Mouse (Mus musculus): ENCODE data around the gene Alk.
"Not testable (repeated sequence)": the region's sequence is repeated elsewhere in the genome, so short reads cannot be mapped to it uniquely, and the experiment has no call there.

Alk gene

GRCm38 (mm10) chr17:72526356-72526755 is 78.1 kb downstream of the Alk start:
- DNase-seq: no peak

- DNase-seq: no peak
Measured at GRCm38 (mm10) chr17:72524839-72525238, 79.6 kb downstream of the Alk start.

DNA sequence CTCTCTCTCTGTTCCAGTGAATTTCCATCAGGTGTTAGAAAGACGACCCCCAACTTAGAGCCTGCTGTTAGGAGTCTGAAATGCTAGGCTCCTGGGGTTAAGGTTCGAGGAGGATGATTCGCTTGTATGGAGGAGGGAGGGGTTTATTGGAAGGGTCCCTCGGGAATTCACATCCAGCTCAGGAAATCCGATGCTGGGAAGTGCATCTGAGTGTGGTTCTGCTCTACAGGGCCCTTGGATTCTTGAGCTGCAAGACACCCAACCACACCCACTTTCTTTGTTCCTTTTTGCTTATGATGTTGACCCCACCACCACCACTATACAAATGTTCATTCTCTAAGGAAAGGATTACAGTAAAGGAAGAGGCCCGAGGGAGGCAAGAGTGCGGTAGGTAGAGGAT is 81.4 kb downstream of the Alk start:
- no peak for DNase-seq

DNA sequence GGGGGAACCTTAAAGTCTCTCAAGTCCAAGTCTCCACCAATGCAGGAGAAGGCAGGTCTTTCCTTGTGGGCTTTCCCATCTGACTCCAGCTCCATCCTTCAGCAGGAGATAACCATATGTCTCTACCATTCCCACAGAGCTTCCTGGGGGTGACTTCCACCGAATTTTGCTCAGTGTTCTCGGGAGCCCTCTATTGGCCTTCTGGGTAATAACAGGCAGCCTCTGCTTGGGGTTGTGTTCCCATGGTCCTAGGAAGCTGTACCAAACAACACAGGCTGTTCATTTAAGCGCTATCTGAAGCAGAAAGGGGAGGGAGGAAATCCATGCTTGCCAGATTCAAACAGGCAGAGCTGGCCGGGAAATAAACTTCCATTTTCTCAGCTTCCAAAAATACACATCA is 82.0 kb downstream of the Alk start:
- DNase-seq: peak; percentile 72

DNA sequence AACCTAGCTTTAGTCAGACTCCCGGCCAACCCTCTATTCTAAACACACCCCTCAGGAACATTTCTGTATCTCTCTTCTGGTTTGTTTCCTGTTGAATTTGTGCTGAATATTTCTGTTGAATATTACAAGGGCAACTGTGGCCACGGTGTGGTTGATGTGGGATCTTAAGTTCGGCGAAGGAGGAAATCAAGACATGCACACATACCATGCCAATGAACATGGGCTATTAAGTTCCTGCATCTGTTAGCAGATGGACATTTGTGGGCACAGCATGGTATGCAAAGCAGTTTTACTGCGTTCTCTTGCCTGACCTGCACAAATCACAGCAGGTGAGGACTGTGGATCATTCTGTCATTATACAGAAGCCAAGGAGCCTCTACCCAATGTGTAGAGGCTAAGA is 83.1 kb downstream of the Alk start:
- DNase-seq: no peak

DNA sequence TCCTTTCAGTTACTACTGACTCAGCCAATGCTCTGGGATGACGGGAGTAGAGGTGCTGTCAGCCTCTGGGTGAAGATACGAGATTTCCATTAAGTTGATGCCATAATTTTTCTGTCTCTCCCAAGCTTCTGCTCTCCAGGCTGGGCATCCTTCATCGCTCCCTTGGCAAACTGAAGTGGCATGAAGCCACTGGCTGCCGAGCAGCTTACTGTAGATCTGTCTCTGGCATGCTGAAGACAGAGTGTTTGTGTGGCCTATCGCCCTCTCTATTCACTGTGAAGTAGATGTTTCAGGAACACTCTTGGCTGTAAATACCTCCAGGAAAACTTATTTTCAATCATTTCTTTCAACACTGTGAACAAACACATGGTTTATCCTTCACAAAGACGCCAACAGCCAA is 93.7 kb downstream of the Alk start:
- no peak for DNase-seq

GRCm38 (mm10) chr17:72508678-72509394 is 95.6 kb downstream of the Alk start:
- no peak for DNase-seq

GRCm38 (mm10) chr17:72505213-72505612 is 99.2 kb downstream of the Alk start:
- DNase-seq: no peak

DNA sequence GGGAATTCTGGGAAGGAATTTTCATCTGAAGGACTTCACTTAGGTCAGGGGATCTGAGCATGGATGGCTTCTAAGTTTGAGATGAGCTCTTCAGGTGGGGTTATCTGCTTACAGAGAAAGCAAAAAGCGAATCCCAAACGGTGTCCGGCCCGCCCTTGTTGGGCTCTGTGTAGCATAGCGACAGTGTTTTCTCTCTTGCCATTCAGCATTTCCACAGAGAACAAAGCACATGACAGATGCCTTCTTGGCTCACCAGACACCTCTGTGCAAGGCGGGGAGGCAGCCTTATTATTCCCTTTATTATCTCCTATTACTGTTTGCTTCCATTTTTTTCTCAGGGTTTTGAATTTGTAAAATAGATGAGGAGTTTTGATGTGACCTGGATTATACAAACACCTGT is 99.8 kb downstream of the Alk start:
- DNase-seq: no peak

DNA sequence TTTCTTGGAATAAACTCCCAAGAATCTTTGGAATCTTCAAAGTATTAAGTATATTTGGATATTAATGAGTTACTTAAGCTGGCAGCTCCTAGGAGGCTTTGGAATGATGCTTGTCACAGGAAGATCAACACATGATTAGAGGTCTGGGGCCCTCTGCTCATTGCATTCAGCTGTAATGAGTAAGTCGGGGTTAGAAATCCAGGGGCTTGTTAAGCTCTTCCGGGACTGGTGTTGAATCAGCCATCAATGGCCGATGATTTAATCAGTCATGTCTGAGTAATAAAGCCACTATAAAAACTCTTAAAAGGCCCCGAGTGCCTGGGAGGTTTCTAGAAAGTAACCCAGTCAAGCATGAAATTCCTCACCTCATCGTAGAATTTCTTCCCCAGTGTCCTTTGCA is 109.0 kb downstream of the Alk start:
- DNase-seq: no peak

DNA sequence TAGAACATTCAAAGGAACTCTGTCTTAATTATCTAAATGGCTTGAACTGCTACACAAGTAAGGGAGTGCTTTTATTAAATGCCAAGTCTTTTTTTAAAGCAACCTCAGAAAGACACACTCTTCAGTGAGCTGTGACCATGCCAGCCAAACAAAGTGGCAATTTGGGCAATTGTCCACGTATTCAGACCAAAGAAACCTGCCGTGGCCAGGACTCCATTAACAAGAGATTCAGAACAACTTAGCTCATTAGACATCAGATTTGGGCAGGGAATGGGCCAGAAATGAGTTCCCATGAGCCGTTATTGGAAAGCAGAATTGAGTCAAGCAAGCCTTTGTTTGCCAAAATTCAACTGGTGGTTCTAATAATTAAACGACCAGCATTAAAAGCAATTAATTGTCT is 118.8 kb downstream of the Alk start:
- DNase-seq: no peak

- DNase-seq: not testable (repeated sequence)
Measured at GRCm38 (mm10) chr17:72479260-72479659, 125.2 kb downstream of the Alk start.

GRCm38 (mm10) chr17:72477889-72478405 is 126.5 kb downstream of the Alk start:
- no peak for DNase-seq

DNA sequence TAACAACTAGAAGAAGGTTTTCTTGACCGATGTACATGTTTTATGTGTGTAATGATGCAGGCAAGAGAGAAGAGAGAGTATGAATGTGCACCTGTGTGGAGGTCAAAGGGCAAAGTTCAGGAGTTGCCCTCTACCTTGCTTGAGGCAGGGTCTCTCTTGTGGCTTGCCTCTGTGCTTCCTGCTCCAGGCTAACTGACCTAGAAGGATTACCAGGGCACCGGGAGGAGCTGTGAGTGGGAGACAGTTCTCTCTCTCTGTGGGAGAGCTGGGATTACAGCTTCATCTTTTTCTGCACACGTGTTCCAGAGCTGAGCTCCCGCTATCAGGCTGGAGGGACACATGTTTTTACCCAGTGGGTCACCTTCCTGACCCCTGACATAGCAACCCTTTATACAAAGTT is 127.5 kb downstream of the Alk start:
- no peak for DNase-seq

DNA sequence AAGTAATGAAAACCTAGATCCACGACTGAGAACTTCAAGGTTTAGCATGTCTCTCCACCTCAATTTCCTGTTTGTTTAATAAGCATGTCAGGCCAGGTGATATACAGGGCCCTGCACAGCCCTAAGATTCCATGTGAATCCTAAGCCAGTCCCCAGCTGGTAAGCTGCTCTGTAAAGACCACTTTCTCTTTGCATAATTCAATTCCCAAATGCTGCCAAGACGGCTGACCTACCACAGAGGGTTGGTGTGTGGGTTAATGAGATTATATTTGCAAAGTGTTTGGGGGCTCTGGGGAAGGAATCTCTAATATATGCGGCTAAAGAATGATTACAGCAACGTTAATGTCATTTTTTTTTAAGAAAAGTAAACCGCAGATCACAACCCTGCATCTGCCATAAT is 130.3 kb downstream of the Alk start:
- DNase-seq: no peak

- peak; percentile 75 for DNase-seq
Measured at GRCm38 (mm10) chr17:72448477-72448876, 155.9 kb downstream of the Alk start.

DNA sequence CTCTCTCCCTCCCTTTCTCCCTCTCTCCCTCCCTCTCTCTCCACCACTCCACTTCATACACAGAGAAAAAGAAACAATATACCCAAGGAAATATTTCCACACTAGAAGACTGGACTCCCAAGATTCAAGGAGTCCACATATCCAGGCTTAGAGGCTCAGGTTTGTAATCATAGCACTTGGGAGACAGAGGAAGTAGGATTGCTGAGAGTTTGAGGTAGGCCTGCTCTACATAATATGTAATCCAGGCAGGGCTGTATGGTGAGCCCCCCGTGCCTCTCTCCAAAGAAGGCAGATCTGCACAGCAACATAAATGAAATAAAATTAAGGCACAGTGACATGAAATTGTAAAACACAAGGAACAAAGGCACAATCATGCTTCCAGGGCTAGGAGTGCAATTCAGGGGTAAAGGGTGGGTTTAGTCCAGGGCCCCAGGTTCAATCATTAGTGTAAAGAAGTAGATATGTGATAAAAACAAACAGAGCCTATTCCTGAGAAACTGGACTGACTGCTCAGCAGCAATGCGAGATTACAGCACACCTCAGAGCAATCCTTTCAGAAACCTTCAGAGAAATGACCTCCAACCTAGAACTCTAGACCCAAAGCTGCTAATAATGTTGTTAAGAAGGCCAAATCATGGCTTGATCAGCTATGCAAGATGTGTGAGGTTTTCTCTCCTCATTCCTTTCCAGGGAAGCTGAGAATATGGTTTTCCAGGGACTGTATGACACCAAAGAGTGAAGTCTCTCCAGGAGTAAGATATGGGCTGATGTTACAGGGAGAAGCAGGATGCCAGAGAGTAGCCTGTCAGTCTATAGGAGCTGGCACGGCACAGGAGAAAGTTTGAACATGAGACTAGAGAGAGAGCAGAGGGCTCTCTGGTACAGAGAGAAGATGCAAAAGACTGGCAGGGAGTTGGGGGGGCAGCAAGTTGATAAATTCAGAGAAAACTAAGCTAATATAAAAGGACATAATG is 158.9 kb downstream of the Alk start:
- no peak for DNase-seq

DNA sequence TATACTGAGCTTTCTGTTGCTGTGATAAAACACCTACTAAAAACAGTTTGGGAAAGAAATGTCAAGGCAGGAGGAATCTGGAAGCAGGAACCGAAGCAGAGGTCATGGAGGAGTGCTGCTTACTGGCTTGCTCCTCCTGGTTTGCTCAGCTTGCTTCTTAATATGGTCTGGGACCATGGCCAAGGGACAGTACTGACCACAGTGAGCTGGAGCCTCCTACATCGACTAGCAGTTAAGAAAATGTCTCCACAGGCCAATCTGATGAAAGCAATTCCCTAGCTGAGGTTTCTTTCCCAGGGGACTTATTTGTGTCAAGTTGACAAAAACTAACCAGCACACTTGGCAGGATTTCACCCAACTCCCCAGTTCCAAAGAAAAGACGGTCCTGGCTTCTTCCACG is 187.0 kb downstream of the Alk start:
- peak; percentile 8 for DNase-seq

DNA sequence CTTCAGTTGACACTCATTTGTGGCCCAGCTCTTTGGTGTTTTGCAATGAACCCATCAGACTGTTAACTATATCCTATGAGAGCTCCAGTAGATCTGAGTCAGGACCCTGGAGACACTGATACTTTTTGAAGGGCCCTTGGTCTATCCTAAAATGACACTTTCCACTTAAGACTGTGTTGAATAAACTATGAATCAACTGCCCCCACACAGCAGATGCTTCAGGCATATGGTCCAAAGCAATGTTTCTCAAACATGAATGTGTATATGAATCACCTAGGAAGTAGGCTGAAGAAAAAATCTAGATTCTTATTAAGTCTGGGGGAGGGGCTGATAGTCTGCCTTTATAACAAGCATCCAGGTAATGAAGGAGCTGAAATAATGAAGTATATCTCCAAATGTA is 189.8 kb downstream of the Alk start:
- DNase-seq: no peak

DNA sequence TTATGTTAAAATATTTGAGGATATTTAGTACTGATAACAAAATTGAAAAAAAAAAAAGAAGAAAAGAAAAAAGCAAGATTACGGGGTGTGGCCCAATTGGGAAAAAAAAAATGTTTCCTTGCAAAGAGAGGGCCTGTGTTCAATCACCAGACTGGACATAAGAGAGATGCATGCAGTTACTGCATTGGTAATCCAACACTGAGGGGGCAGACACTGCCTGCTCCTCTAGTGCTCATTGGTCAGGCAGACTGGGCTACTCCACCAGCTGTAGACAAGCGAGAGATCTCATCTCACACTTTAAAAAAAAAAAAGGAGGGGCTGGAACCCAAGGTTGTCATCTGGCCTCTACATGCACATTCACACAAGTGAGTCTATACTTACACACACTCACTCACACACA is 199.6 kb downstream of the Alk start:
- DNase-seq: no peak

DNA sequence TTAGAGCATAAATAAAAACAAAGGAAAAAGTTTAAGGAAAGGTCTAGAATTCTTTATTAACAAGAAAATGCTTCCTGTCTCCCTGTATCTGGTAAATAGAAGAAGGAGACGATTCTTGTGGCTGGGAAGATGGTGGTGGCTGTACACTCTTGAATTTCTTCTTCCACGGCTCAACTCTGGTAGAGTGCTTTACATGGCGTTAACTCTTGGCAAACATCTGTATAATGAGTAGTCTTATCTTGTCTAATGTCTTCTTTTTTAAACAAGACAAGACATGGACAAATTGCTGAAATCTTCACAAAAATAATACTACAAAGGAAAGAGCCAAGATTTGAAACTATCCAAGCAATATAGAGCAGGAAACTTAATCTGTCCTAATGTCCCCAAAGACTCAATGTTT is 202.6 kb downstream of the Alk start:
- no peak for DNase-seq

- DNase-seq: no peak
Measured at GRCm38 (mm10) chr17:72401349-72401748, 203.1 kb downstream of the Alk start.

- DNase-seq: no peak
Measured at GRCm38 (mm10) chr17:72399331-72400059, 204.9 kb downstream of the Alk start.
